Mouse (Mus musculus): ENCODE data around the gene Trib3.

The Trib3 gene

GRCm38 (mm10) chr2:152357254-152357653, 13.4 kb upstream of the Trib3 start:
- Histone ChIP-seq H3K4me3 (replicated peaks; ENCODE audit: low read length) (no peak overlapping the region), H3K27me3 (ENCODE audit: insufficient read depth, low read length) (no peaks in the 10 kb centered on the region), H3K9me3 (ENCODE audit: low read length) (no peaks in the 10 kb centered on the region), H3K36me3 (ENCODE audit: insufficient read depth, low read length) (peaks cover 18% of the 10 kb centered on the region; the same call in 1 of the 2 replicates), H3K4me1 (replicated peaks; ENCODE audit: low read depth, low read length) (peaks cover 47% of the 10 kb centered on the region)
- TF ChIP-seq CTCF (conservative IDR thresholded peaks at IDR 0.05; ENCODE audit: low read length): no peak
- no peak for TF ChIP-seq POU5F1 (IDR thresholded peaks at IDR 0.05; ENCODE audit: borderline replicate concordance, low read length)
- no peak for TF ChIP-seq NANOG (IDR thresholded peaks at IDR 0.05; ENCODE audit: borderline replicate concordance, low read length)

- Histone ChIP-seq H3K36me3 (ENCODE audit: insufficient read depth, low read length) (peaks cover 12% of the 10 kb centered on the region; the same call in 1 of the 2 replicates), H3K4me1 (replicated peaks; ENCODE audit: low read depth, low read length) (peaks cover 68% of the 10 kb centered on the region), H3K9me3 (ENCODE audit: low read length) (no peaks in the 10 kb centered on the region), H3K27me3 (ENCODE audit: insufficient read depth, low read length) (no peaks in the 10 kb centered on the region), H3K4me3 (replicated peaks; ENCODE audit: low read length) (peak overlapping the region; percentile 68)
- no peak for TF ChIP-seq CTCF (conservative IDR thresholded peaks at IDR 0.05; ENCODE audit: low read length)
- no peak for TF ChIP-seq POU5F1 (IDR thresholded peaks at IDR 0.05; ENCODE audit: borderline replicate concordance, low read length)
- no peak for TF ChIP-seq NANOG (IDR thresholded peaks at IDR 0.05; ENCODE audit: borderline replicate concordance, low read length)
Observed at GRCm38 (mm10) chr2:152349842-152350540, 6.2 kb upstream of the Trib3 start.

DNA sequence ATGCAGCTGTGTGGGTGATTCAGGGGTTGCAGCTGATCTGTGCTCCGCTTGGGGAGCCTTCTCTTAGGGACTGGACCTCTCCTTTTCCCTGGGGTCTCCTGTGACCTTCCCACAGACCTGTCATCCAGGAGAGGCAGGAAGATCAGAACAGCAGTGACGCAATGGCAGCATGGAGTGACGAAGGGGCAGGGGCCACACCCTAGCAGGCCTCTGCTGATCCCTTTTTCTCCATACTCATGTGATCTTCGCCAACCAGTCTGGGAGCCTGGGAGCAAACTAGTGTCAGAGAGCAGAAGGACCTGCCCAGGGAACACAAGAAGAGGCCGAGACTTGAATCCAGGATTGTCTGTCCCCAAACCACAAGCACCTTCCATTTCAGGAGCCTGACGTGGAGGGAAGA, 5.4 kb upstream of the Trib3 start:
- H3K9me3 ChIP-seq (ENCODE audit: low read length): no peaks in the 10 kb centered on the region
- peaks cover 76% of the 10 kb centered on the region for H3K4me1 ChIP-seq (replicated peaks; ENCODE audit: low read depth, low read length)
- H3K4me3 ChIP-seq (replicated peaks; ENCODE audit: low read length): peak overlapping the region; percentile 68
- no peak for TF ChIP-seq CTCF (conservative IDR thresholded peaks at IDR 0.05; ENCODE audit: low read length)
- TF ChIP-seq NANOG (IDR thresholded peaks at IDR 0.05; ENCODE audit: borderline replicate concordance, low read length): no peak
- TF ChIP-seq POU5F1 (IDR thresholded peaks at IDR 0.05; ENCODE audit: borderline replicate concordance, low read length): no peak
- peaks cover 10% of the 10 kb centered on the region; the same call in 1 of the 2 replicates for H3K36me3 ChIP-seq (ENCODE audit: insufficient read depth, low read length)
- no peaks in the 10 kb centered on the region for H3K27me3 ChIP-seq (ENCODE audit: insufficient read depth, low read length)

DNA sequence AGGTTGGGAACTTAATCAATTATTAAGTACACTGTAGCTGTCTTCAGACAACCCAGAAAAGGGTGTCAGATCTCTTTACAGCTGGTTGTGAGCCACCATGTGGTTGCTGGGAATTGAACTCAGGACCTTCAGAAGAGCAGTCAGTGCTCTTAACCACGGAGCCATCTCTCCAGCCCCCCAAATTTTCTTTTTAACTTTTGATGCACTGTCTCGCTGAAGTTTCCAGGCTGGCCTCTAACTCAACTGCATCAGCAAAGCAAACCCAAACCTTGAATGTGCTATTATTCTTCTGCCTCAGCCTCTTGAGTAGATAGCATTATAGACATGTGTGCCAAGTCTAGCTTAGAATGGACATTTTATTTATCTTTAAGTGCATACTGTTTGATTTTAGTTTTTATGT, 3.9 kb upstream of the Trib3 start:
- Histone ChIP-seq H3K9me3 (ENCODE audit: low read length) (no peaks in the 10 kb centered on the region), H3K36me3 (ENCODE audit: insufficient read depth, low read length) (peaks cover 10% of the 10 kb centered on the region), H3K4me3 (replicated peaks; ENCODE audit: low read length) (no peak overlapping the region), H3K27me3 (ENCODE audit: insufficient read depth, low read length) (no peaks in the 10 kb centered on the region), H3K4me1 (replicated peaks; ENCODE audit: low read depth, low read length) (peaks cover 83% of the 10 kb centered on the region)
- TF ChIP-seq POU5F1 (IDR thresholded peaks at IDR 0.05; ENCODE audit: borderline replicate concordance, low read length) (no peak), NANOG (IDR thresholded peaks at IDR 0.05; ENCODE audit: borderline replicate concordance, low read length) (no peak), CTCF (conservative IDR thresholded peaks at IDR 0.05; ENCODE audit: low read length) (no peak)

- no peaks in the 10 kb centered on the region for H3K27me3 ChIP-seq (ENCODE audit: insufficient read depth, low read length)
- peaks cover 90% of the 10 kb centered on the region for H3K4me1 ChIP-seq (replicated peaks; ENCODE audit: low read depth, low read length)
- no peaks in the 10 kb centered on the region for H3K9me3 ChIP-seq (ENCODE audit: low read length)
- 0 out of 2 replicates have a peak overlapping the region, but pooled peaks have one; percentile 89 for H3K4me3 ChIP-seq (replicated peaks; ENCODE audit: low read length)
- TF ChIP-seq CTCF (conservative IDR thresholded peaks at IDR 0.05; ENCODE audit: low read length) (no peak), NANOG (IDR thresholded peaks at IDR 0.05; ENCODE audit: borderline replicate concordance, low read length) (no peak), POU5F1 (IDR thresholded peaks at IDR 0.05; ENCODE audit: borderline replicate concordance, low read length) (no peak)
- peaks cover 12% of the 10 kb centered on the region for H3K36me3 ChIP-seq (ENCODE audit: insufficient read depth, low read length)
Observed at GRCm38 (mm10) chr2:152346776-152347465, 3.1 kb upstream of the Trib3 start.

- H3K36me3 ChIP-seq (ENCODE audit: insufficient read depth, low read length): peaks cover 21% of the 10 kb centered on the region
Observed at GRCm38 (mm10) chr2:152345393-152345792, 1.6 kb upstream of the Trib3 start.

GRCm38 (mm10) chr2:152344909-152345308, 1.1 kb upstream of the Trib3 start:
- Histone ChIP-seq H3K4me3 (replicated peaks; ENCODE audit: low read length) (peak overlapping the region; percentile 89), H3K27me3 (ENCODE audit: insufficient read depth, low read length) (no peaks in the 10 kb centered on the region)
- TF ChIP-seq NANOG (IDR thresholded peaks at IDR 0.05; ENCODE audit: borderline replicate concordance, low read length) (no peak), POU5F1 (IDR thresholded peaks at IDR 0.05; ENCODE audit: borderline replicate concordance, low read length) (no peak), CTCF (conservative IDR thresholded peaks at IDR 0.05; ENCODE audit: low read length) (no peak)

More at GRCm38 (mm10) chr2:152345393-152345792, 1.6 kb upstream of the Trib3 start:
- Histone ChIP-seq H3K4me1 (replicated peaks; ENCODE audit: low read depth, low read length) (peaks cover 81% of the 10 kb centered on the region), H3K4me3 (replicated peaks; ENCODE audit: low read length) (peak overlapping the region; percentile 89), H3K9me3 (ENCODE audit: low read length) (no peaks in the 10 kb centered on the region), H3K27me3 (ENCODE audit: insufficient read depth, low read length) (no peaks in the 10 kb centered on the region)
- TF ChIP-seq NANOG (IDR thresholded peaks at IDR 0.05; ENCODE audit: borderline replicate concordance, low read length) (no peak), POU5F1 (IDR thresholded peaks at IDR 0.05; ENCODE audit: borderline replicate concordance, low read length) (no peak), CTCF (conservative IDR thresholded peaks at IDR 0.05; ENCODE audit: low read length) (no peak)

DNA sequence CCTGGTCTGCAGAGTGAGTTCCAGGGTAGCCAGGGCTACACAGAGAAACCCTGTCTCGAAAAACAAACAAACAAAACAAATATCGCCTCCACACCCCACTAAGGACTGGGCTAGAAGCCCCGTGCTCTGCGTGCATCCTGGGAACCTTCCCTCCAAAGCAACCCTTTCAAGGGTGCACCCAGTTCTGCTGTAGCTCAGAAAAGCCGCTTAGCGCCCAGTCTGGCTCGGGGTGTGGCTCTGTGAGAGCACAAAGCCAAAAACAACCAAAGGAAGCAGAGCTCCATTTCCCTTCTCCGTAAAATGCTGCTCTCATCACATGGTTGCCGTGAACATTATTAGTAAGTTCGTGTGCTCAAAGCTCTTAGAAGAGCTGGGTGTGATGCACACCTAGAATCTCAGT, 529 bp upstream of the Trib3 start:
- Histone ChIP-seq H3K4me1 (replicated peaks; ENCODE audit: low read depth, low read length) (peaks cover 80% of the 10 kb centered on the region), H3K27me3 (ENCODE audit: insufficient read depth, low read length) (no peaks in the 10 kb centered on the region), H3K9me3 (ENCODE audit: low read length) (no peaks in the 10 kb centered on the region), H3K36me3 (ENCODE audit: insufficient read depth, low read length) (peaks cover 30% of the 10 kb centered on the region), H3K4me3 (replicated peaks; ENCODE audit: low read length) (peak overlapping the region; percentile 89)
- TF ChIP-seq NANOG (IDR thresholded peaks at IDR 0.05; ENCODE audit: borderline replicate concordance, low read length) (no peak), CTCF (conservative IDR thresholded peaks at IDR 0.05; ENCODE audit: low read length) (no peak), POU5F1 (IDR thresholded peaks at IDR 0.05; ENCODE audit: borderline replicate concordance, low read length) (no peak)

More at GRCm38 (mm10) chr2:152344909-152345308, 1.1 kb upstream of the Trib3 start:
- peaks cover 80% of the 10 kb centered on the region for H3K4me1 ChIP-seq (replicated peaks; ENCODE audit: low read depth, low read length)
- no peaks in the 10 kb centered on the region for H3K9me3 ChIP-seq (ENCODE audit: low read length)
- H3K36me3 ChIP-seq (ENCODE audit: insufficient read depth, low read length): peaks cover 24% of the 10 kb centered on the region
